In the genomic region with DNA sequence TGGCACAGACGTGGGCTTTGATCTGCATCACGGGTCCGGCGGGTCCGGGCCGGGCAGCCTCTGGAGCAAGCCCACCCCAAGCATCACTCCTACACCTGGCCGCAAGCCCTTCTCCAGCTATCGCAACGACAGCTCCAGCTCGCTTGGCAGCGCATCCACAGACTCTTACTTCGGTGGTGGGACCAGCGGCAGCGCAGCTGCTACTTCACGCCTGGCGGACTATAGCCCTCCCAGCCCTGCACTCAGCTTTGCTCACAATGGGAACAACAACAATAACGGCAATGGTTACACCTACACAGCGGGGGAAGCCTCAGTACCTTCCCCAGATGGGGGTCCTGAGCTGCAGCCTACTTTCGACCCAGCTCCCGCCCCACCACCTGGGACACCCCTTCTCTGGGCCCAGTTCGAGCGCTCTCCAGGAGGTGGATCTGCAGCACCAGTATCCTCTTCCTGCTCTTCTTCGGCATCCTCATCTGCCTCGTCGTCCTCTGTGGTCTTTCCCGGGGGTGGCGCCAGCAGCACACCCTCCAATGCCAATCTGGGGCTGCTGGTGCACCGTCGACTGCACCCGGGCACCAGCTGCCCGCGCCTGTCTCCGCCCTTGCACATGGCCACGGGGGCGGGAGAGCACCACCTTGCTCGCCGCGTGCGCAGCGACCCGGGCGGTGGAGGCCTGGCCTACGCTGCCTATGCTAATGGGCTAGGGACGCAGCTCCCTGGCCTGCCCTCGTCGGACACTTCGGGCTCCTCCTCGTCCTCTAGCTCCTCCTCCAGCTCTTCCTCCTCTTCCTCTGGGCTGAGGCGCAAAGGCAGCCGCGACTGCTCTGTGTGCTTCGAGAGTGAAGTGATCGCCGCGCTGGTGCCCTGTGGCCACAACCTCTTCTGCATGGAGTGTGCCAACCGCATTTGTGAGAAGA, we compare ENCODE assay signal across 8 mouse cellular contexts. TPM values are rescaled to one million over a fixed set of nuclear protein-coding genes. Genes with fewer than 3 reads are reported as not detected.
DNase-seq lines count a peak whose midpoint lies in the region; ATAC-seq and TF ChIP-seq lines count a peak whose summit lies in the region.

No protein-coding gene starts in this region.

- peak overlapping the region; percentile 77 for H3K4me2 ChIP-seq in hindbrain, postnatal 0 days (ENCODE audit: low read depth, low read length)

- 0 out of 2 replicates have a peak, but pooled peaks cover 4% of the 10 kb centered on the region for H3K4me1 ChIP-seq in hindbrain, postnatal 0 days (ENCODE audit: insufficient read depth, low read length)

- H3K27me3 ChIP-seq in hindbrain, postnatal 0 days (ENCODE audit: insufficient read depth, low read length): no peaks in the 10 kb centered on the region

- H3K4me3 ChIP-seq in hindbrain, postnatal 0 days (ENCODE audit: low read length): peak overlapping the region; percentile 94

- H3K27ac ChIP-seq in hindbrain, postnatal 0 days: peak overlapping the region; percentile 100

- WGBS in hindbrain, postnatal 0 days: 3% methylated on average over 55 of the region's 56 CpGs

- H3K9ac ChIP-seq in hindbrain, postnatal 0 days (replicated peaks; ENCODE audit: low read length): peak overlapping the region; percentile 93

- no peaks in the 10 kb centered on the region for H3K36me3 ChIP-seq in hindbrain, postnatal 0 days (ENCODE audit: insufficient read depth, low read length)

- TF ChIP-seq CTCF in hindbrain, postnatal 0 days (IDR thresholded peaks at IDR 0.05; ENCODE audit: low read depth): no peak

- ATAC-seq in hindbrain, postnatal 0 days: no peak
- no peak for ATAC-seq in activated CD4-positive, CD25-positive, alpha-beta regulatory T cell, adult 4 months

- no peaks in the 10 kb centered on the region for H3K9me3 ChIP-seq in hindbrain, postnatal 0 days (ENCODE audit: low read length)

- peak; percentile 3 for DNase-seq in T-cell, adult 2 months (ENCODE audit: low spot score)
- peak; percentile 75 to 76 for DNase-seq in cerebellum, postnatal 10 days
- peak; percentile 13 for DNase-seq in gastrocnemius, adult 18-20 months (ENCODE audit: low spot score)
- peak; percentile 65 for DNase-seq in hindbrain, postnatal 0 days (ENCODE audit: low spot score)
- peak; percentile 45 to 51 for DNase-seq in left cerebral cortex, adult 8-10 months (ENCODE audit: low spot score in 2 of 2)
- peak; percentile 26 for DNase-seq in lung, postnatal 25 days (ENCODE audit: low spot score)
- peak; percentile 47 to 48 for DNase-seq in right cerebral cortex, postnatal 36 days (ENCODE audit: low spot score in 2 of 2)

RNA-seq across cellular contexts. Expression of a gene that starts 2.4 kb away (rescaled TPM):
- under 1 TPM; 0.25 to 0.52 TPM for total RNA-seq in gastrocnemius, adult 18-20 months (2021)
- 91.3 and 92.0 TPM in 2 replicates for total RNA-seq in hindbrain, postnatal 0 days (2014; rRNA removed)
- 14.1 and 15.8 TPM in 2 replicates for polyA plus RNA-seq in hindbrain, postnatal 0 days (2015; fragmentation: Nextera tagmentation; extraction: Ambion mirVana)
- 10 to 100 TPM; 15.8 to 19.3 (median 17.1) TPM for total RNA-seq in left cerebral cortex, adult 8-10 months (2022)
- 1 to 10 TPM; 2.1 to 2.5 TPM for polyA plus RNA-seq in activated CD4-positive, CD25-positive, alpha-beta regulatory T cell, adult 4 months (2017; shearing (Covaris generic))

Comparison
In these comparisons a context has a peak if more than half of its experiments do, and no peak if none do; other contexts are left out.
1. DNase-seq: peak in every context shown above with its lines; median percentile 76 in cerebellum, postnatal 10 days; 65 in hindbrain, postnatal 0 days; 48 in left cerebral cortex, adult 8-10 months; 48 in right cerebral cortex, postnatal 36 days; 26 in lung, postnatal 25 days; 13 in gastrocnemius, adult 18-20 months; 3 in T-cell, adult 2 months.
2. RNA of a gene that starts 2.4 kb away (total RNA-seq): 91.3 to 92.0 TPM in hindbrain, postnatal 0 days and 15.8 to 19.3 TPM in left cerebral cortex, adult 8-10 months; 0.25 to 0.52 TPM in gastrocnemius, adult 18-20 months; every median in the first group is over 10 times any median in the second.